Mouse (Mus musculus) megakaryocyte progenitor cell, adult 5-6 weeks (primary cell): ENCODE measurements around the gene Aurkb. TPM values are rescaled to one million over a fixed set of nuclear protein-coding genes. Genes with fewer than 3 reads are reported as not detected.
A peak's percentile ranks its signal among the peaks of the same experiment; 100 is the strongest.

Experiments used
- ATAC-seq: replicated peaks from 2 replicates; pipeline ENCODE4 v1.8.0; 2016; ENCODE audit warnings: mild to moderate bottlenecking, moderate TSS enrichment, inconsistent platforms; ENCODE audit not compliant: poor library complexity
- total RNA-seq, 2 experiments: library from RNA; stranded (forward) in 1 of 2; stranded (reverse) in 1 of 2; fragments of 157-497, 149-512 nt in 1 of 2; fragments of 200-1000 nt in 1 of 2; gene quantifications; 2 replicates each; pipeline versions ENCODE4 v1.2.3 to v1.2.4; 2015 to 2017

Aurkb gene
- total RNA-seq, 2 experiments from 2014 or later, result 103 to 128 TPM

- ATAC-seq, result peak; percentile 59
Measured at GRCm38 (mm10) chr11:69035849-69036248, 9.6 kb upstream of the Aurkb start.

DNA sequence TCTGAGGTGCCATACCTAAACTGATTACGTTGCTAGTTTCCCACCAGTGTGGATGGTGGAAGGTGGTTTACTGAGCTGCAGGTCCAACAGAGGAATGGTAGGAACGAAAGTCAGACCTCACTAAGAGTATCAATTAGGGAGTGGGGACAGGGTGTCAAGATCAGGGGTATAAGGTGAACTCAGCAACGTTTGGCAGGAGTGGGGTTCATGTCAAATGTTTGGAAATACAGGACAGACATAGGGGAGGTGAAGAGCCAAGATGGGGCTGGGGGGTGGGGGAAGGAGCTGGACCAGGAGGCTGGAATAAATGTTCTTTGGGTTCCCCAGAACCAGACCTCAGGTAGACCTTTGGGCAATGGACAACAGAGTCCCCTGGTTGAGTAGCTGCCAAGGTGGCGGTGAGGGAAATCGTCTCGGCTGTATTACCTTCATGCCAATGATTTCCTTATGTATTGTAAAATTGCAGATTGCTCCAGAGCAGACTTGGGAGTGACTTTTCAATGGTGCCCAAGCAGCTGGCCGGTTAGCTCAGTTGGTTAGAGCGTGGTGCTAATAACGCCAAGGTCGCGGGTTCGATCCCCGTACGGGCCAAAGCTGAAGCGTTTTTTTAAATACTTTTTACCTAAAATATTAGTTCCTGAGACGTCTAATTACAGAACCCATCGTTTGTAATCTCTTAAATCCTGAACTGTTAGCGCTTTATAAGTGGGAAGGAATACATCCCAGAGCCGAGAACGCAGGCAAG lies 8.8 kb upstream of the Aurkb start:
- 0 out of 2 replicates have a peak, but pooled peaks have one; percentile 6 for ATAC-seq

DNA sequence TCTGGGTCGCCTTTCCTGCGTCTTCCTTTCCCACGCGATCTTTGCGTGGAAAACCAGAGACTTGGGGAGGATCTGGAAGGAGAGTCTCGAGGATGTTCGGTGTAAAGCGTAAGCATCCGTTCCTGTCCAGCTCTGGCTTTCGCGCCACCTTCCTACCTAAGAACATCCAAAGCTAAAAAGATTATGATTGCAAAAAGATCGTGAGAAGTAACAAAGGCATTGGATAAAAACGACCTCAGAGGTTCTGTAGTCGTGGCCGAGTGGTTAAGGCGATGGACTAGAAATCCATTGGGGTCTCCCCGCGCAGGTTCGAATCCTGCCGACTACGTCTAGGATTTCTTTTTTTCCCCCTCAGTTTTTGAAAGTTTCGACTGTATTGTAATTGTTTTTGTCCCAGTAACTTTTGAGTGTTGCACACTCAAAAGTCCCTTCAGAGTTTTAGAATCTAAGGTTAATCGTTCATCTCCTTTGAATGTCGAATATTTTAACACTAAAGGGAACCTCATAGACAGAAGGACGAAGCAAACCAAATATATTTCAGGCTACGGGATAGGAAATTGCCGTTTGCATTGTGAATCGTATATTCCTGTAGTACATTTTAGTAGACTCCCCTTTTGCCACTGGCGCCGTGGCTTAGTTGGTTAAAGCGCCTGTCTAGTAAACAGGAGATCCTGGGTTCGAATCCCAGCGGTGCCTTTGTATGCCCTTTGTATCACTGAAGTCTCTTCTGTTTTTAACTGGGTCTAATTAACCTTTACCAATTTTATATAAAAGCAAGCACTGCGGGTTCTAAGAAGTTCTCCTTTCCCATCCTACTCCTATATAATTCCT lies 8.0 kb upstream of the Aurkb start:
- ATAC-seq, result peak; percentile 15

DNA sequence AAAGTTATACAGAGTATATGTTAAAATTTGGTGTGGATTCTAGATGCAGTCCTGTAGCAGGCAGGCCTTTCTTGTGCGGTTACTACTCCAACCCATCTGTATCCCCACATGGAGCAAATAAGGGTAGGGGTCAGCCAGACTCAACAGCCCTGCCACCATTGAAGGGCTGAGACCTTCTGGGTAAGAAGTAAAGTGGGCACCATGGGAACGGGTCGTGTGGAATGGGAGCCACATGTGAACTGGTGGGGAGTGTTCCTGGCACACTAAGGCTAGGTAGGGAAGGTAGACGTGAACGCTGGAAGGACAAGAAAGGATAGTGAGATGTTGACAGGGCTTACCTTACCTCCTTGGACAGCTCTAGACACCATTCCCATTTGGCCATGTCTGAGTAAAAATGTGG lies 7.3 kb upstream of the Aurkb start:
- ATAC-seq, result no peak

DNA sequence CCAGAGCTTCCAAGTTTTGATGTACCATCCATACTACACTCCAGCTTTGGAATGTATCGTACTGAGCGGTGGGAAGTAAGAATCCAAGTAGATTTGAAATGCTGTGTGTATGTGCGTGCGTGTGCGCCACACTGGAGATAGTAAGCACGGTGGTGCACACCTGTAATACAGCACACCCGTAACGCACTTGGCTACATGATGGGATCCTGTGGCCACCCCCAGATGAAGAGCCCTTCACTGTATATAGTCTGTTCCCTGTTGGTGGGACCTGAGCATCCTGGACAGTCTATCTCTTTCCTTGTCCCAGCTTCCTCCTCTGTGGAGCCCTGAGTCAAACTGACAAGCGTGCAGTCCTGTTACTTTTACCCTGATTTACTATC lies 938 bp downstream of the Aurkb start:
- ATAC-seq, result no peak

DNA sequence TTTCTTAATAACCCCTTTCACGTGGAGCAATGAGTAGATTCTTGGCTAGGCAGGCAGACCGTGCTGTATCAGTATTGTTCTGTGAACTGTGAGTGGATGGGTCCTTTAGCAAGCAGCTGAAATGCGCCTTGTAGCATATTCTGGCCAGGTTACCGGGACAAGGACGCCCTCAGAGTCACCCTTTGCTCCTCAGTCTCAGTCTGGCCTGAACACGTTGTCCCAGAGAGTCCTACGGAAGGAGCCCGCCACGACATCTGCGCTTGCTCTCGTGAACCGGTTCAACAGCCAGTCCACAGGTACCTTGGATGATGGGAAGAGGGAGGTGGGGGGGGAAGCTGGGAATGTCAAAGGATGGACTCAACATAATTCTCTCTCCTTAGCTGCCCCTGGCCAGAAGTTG lies 2.1 kb downstream of the Aurkb start:
- ATAC-seq, result no peak

- ATAC-seq, result no peak
Measured at GRCm38 (mm10) chr11:69048151-69048550, 2.7 kb downstream of the Aurkb start.

- no peak for ATAC-seq
Measured at GRCm38 (mm10) chr11:69050748-69051147, 5.3 kb downstream of the Aurkb start.

DNA sequence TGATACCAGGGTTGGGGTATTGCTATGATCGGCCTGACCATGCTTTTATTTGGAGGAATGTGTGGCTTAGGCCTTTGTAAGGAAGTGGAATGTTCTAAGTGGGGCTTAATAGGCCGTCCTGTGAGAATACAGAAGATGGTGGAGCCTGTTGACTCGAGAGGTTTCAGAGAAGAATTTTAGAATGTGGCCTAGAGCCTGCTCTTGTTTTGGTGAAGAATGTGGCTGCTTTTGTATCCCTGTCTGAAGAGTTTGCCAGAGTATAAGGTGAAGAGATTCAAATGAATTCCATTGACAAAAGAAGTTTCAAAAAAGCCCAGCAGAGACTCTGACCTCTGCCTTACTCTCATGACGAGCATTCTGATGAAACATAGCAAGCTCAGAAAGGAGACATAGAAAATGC lies 6.3 kb downstream of the Aurkb start:
- ATAC-seq, result no peak

DNA sequence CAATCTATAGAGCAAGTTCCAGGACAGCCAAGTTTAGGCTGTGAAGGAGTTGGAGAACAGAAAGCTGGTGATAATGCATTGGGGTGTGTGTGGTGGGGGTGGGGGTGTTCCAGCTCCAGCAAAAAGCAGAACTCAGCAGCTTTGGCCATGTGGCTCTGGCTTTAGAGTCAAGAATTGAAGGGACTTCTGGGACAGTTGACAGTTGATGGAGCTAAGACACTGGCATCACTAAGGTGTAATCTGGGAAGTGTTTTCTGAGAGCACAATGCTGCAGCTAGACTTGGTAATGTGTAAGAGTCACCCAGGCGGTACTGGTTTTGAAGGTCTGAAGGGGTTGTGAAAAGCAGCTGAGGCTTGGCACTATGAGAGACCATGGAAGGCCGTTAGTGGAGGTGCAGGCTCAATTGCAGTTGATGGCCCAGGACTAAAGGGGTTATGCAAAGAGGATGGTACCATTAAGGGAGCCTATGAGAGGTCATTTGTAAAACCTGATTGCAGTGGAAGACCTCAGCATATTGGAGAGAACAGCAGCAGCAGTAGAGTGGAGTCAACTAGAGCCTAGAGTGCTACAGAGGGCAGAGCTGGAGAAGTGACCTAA lies 7.5 kb downstream of the Aurkb start:
- peak; percentile 46 for ATAC-seq

DNA sequence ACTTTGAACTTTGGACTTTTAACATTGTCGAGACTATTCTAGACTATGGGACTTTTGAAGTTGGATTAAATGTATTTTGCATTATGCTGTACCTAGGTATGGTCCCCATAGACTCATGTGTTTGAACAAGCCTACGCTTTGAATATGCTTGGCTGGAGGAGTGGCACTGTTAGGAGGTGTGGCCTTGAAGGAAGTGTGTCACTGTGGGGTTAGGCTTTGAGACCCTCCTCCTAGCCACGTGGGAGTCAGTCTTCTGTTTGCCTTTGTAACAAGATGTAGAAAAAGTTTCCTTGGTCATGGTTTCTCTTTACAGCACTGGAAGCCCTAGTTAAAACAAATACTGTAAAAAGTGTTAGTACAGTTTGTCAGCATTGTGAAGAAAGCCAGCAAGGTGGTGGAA lies 8.4 kb downstream of the Aurkb start:
- ATAC-seq, result no peak

DNA sequence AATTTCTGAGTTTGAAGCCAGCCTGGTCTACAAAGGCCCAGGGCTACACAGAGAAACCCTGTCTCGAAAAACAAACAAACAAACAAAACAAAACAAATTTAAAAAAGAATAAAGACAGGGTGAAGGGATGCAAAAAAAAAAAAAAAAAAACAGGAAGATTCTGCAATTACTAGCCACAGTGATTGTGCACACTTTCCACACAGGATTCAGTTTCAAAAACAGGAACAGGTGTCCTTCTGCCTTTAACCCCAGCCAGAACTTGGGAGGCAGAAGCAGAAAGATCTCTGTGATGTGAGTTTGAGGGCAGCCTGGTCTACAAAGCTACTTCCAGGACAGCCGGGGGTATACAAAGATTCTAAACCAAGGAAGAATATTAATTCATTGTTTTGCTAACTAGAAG lies 12.8 kb downstream of the Aurkb start:
- ATAC-seq, result no peak

GRCm38 (mm10) chr11:69058729-69059356 lies 13.4 kb downstream of the Aurkb start:
- no peak for ATAC-seq

GRCm38 (mm10) chr11:69059357-69059974 lies 14.0 kb downstream of the Aurkb start, which contains the start of gene Borcs6:
Borcs6 (plus strand) TSS chr11:69059717.
- peak; percentile 74 for ATAC-seq

DNA sequence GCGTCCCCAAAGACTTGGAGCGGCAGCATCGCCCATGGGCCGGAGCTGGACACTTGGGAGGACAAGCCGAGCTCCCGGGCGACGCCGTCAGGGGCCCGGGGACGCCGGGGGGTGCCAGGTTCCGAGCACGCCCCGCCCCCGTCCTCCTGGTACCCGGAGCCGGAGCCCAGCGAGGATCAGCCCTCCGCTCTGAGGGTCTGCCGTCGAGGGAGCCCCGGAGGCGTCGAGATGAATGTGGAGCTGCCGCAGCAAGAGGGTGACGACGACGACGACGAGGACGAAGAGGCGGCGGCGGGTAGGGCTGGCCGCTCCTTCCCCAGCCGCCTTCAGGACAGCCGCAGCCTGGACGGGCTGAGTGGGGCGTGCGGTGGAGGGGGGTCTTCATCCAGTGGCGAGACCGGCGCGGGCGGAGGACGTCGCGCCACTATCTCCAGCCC lies 14.5 kb downstream of the Aurkb start:
- no peak for ATAC-seq

GRCm38 (mm10) chr11:69060448-69061254 lies 15.2 kb downstream of the Aurkb start:
- no peak for ATAC-seq

DNA sequence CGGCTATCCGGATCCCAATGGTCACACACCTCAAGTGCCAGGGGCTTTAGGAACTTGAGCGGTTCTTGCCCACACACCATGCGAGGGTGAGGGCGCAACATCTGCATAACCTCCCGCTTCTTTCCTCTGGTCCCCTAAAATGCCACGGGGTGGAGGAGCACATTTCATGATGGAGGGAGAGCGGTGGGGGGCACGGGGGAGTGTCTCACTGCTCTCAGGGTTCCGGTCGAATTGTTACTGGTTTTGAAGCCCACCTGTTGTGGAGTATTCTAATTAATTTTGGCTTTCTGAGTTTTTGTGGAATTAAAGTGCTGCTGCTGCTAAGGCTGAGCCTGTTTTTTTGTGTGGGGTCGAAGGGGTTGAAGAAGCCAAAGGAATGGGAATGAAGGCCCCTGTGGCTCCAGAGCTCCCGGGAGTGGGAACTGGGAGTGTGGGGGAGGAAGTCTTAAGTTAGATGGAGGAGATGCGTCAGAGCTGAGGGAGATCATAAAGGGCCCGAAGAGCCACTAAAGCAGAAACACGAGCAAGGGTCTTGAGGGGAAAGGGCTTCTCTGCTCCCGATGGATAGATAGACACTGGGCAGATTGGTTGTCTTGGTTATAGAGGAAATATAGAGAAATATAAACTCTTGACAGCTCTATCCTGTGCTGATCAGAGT lies 15.9 kb downstream of the Aurkb start:
- no peak for ATAC-seq

DNA sequence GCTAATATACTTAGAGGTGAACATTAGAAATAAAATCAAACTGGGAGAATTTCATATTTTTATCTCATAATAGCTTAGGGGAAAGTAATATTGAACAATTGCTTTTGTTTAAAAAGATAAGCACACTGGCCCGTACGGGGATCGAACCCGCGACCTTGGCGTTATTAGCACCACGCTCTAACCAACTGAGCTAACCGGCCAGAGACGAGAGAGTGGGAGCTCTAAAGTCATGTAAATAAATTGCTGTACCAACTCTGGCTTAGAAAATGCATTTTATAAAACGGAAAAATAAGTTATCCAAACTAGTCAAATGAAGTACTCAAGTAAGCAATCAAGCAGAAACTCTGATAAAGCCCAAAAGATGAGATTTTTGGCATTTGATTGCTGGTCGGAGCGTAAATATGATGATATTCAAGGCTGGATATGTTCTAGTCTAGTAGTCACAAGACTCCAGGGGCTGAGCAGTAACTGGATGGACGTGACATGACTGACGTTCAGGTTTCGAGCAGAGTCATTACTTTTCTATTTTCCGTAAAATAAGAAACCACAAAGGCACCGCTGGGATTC lies 16.8 kb downstream of the Aurkb start:
- no peak for ATAC-seq

DNA sequence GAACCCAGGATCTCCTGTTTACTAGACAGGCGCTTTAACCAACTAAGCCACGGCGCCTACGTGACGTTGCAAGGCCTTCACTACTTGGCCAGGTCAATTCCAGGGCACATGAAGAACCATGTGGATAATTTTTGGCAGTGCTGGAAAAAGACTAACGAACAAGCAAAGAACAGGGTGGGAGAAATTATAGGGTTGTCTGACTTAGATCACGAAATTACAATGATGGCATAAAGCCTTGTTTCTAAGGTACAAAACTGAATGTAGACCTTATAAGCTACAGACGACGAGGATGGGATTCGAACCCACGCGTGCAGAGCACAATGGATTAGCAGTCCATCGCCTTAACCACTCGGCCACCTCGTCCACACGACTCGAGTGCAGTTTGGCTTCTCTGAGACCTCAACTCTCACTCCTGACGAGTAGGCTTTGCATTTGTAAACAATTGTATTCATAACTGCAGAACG lies 17.3 kb downstream of the Aurkb start:
- peak; percentile 38 for ATAC-seq
